Mouse (Mus musculus) stomach, embryonic 14.5 days (tissue): ENCODE data around the gene Cryba4. TPM values are rescaled to one million over a fixed set of nuclear protein-coding genes. Genes with fewer than 3 reads are reported as not detected.

Experiments
- ATAC-seq: fragments of 200-750 bp; cut with Nextera tagmentation; 2 replicates; pipeline ENCODE4 v1.8.0; 2017; ENCODE audit warnings: low read depth, moderate TSS enrichment; ENCODE audit not compliant: insufficient number of reproducible peaks, insufficient read depth, low FRiP score
- H3K27ac ChIP-seq: fragments of 300-500 bp; sonication (generic); 2 replicates; pipeline ENCODE4 v1.5.1; 2014; ENCODE audit warnings: mild to moderate bottlenecking, low read length, moderate library complexity, mixed read lengths
- H3K27me3 ChIP-seq: fragments of 300-500 bp; sonication (generic); 2 replicates; pipeline ENCODE4 v1.6.1; 2014; ENCODE audit warnings: low read length, control low read depth, mixed read lengths; ENCODE audit not compliant: control insufficient read depth, insufficient read depth
- H3K36me3 ChIP-seq: fragments of 300-500 bp; sonication (generic); 2 replicates; pipeline ENCODE4 v1.6.1; 2014; ENCODE audit warnings: mild to moderate bottlenecking, control low read depth, low read length, moderate library complexity, mixed read lengths; ENCODE audit not compliant: control insufficient read depth, insufficient read depth
- H3K4me1 ChIP-seq: fragments of 300-500 bp; sonication (generic); 2 replicates; pipeline ENCODE4 v1.6.1; 2014; ENCODE audit warnings: low read length, control low read depth, mixed read lengths; ENCODE audit not compliant: control insufficient read depth, insufficient read depth
- H3K4me2 ChIP-seq: fragments of 300-500 bp; sonication (generic); replicated peaks from 2 replicates; pipeline ENCODE4 v1.6.1; 2014; ENCODE audit warnings: low read depth, low read length, control low read depth
- H3K4me3 ChIP-seq: fragments of 300-500 bp; sonication (generic); 2 replicates; pipeline ENCODE4 v1.5.1; 2014; ENCODE audit warnings: low read depth, low read length, control low read depth
- H3K9ac ChIP-seq: fragments of 300-500 bp; sonication (generic); replicated peaks from 2 replicates; pipeline ENCODE4 v1.6.1; 2014; ENCODE audit warnings: low read depth, mild to moderate bottlenecking, control low read depth, low read length, moderate library complexity, mixed read lengths
- H3K9me3 ChIP-seq: fragments of 300-500 bp; sonication (generic); 2 replicates; pipeline ENCODE4 v1.6.1; 2016; ENCODE audit warnings: low read depth, low read length, control low read depth; ENCODE audit not compliant: control insufficient read depth
- WGBS: fragments of 180-500 bp; shearing (Covaris S2); extraction: QIAGEN DNeasy Blood & Tissue Kit; methylation state at CpG from one replicate; pipeline ENCODE4 v1.1.7; 2014; 5-methylcytosine and 5-hydroxymethylcytosine counted together
- polyA plus RNA-seq: library from polyadenylated mRNA; unstranded; fragments of >200 nt; fragmentation: Nextera tagmentation; extraction: Ambion mirVana; gene quantifications from 2 replicates; pipeline ENCODE4 v1.2.1, GENCODE M21; 2014

Cryba4 gene
- polyA plus RNA-seq, 1 experiment from 2014 or later = 2.6 TPM

GRCm38 (mm10) chr5:112228240-112229076 is 23.9 kb downstream of the Cryba4 start:
- ATAC-seq = peak; percentile 46
- H3K4me1 ChIP-seq = peaks cover 8% of the 10 kb centered on the region; the same call in 1 of the 2 replicates
- peak overlapping the region; percentile 28; the same call in 1 of the 2 replicates for H3K27ac ChIP-seq
- peak overlapping the region; percentile 31 for H3K4me3 ChIP-seq
- 1% methylated on average over 57 of the region's 57 CpGs for WGBS
- H3K4me2 ChIP-seq = peak overlapping the region; percentile 55
- H3K27me3 ChIP-seq = peaks cover 34% of the 10 kb centered on the region
- no peaks in the 10 kb centered on the region for H3K36me3 ChIP-seq
- no peaks in the 10 kb centered on the region for H3K9me3 ChIP-seq
- H3K9ac ChIP-seq = no peak overlapping the region

- peak overlapping the region; percentile 31 for H3K4me3 ChIP-seq
- WGBS = 3% methylated on average over 13 of the region's 13 CpGs
- peaks cover 8% of the 10 kb centered on the region; the same call in 1 of the 2 replicates for H3K4me1 ChIP-seq
- no peaks in the 10 kb centered on the region for H3K9me3 ChIP-seq
- H3K27ac ChIP-seq = no peak overlapping the region; the same call in 1 of the 2 replicates
- ATAC-seq = no peak
- peak overlapping the region; percentile 55 for H3K4me2 ChIP-seq
- H3K27me3 ChIP-seq = peaks cover 34% of the 10 kb centered on the region
- H3K36me3 ChIP-seq = no peaks in the 10 kb centered on the region
- H3K9ac ChIP-seq = no peak overlapping the region
Measured at GRCm38 (mm10) chr5:112227898-112228239, 24.4 kb downstream of the Cryba4 start.

DNA sequence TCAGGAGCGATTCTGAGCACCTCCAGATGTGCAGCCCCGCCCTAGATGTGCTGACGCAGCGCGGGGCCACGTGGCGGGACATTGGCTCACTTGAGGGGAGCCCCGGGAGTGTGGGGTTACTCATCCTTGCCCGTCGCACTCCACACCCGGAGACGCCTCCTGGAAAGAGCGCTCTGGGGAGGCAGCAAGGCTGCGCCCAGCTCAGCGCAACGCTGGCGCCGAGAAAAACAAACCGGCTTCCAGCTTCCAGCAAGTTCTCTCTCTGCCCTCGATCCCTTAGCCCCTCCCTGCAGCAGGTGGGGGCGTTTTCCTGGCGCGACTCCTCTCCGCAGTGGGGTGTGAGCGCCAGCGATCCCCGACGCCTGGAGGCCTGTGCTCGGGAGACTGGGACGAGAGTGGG is 25.0 kb downstream of the Cryba4 start:
- Histone ChIP-seq H3K27me3 (peaks cover 34% of the 10 kb centered on the region), H3K9me3 (no peaks in the 10 kb centered on the region), H3K27ac (no peak overlapping the region), H3K9ac (0 out of 2 replicates have a peak overlapping the region, but pooled peaks have one; percentile 25), H3K4me1 (peaks cover 8% of the 10 kb centered on the region; the same call in 1 of the 2 replicates), H3K4me2 (peak overlapping the region; percentile 55), H3K4me3 (peak overlapping the region; percentile 31), H3K36me3 (no peaks in the 10 kb centered on the region)
- 0 out of 2 replicates have a peak, but pooled peaks have one; percentile 30 for ATAC-seq
- 1% methylated on average over 30 of the region's 30 CpGs for WGBS

- Histone ChIP-seq H3K27me3 (peaks cover 34% of the 10 kb centered on the region), H3K4me3 (no peak overlapping the region), H3K9ac (no peak overlapping the region), H3K4me1 (peaks cover 8% of the 10 kb centered on the region; the same call in 1 of the 2 replicates), H3K4me2 (no peak overlapping the region), H3K36me3 (no peaks in the 10 kb centered on the region), H3K27ac (no peak overlapping the region), H3K9me3 (no peaks in the 10 kb centered on the region)
- 70% methylated on average over 6 of the region's 6 CpGs for WGBS
- ATAC-seq = no peak
Measured at GRCm38 (mm10) chr5:112225591-112225990, 26.7 kb downstream of the Cryba4 start.

DNA sequence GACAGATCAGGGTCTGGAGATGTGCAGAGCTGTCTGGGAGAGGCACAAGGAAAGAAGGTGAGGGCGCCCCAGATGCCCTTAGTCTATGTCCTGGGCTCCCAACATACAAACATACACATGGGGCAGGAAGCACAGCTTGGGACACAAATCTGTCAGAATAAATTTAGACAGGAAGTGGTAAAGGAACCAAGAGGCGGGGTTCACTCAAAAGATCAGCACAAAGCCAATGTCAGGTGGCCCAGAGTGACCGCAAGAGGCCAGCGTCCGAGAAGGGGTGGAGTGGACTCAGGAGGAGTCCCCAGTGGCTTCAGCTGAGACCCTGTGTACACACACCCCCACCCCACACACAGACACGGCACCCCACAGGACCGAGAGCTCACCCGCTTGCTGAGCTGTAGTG is 32.1 kb downstream of the Cryba4 start:
- H3K9me3 ChIP-seq = no peaks in the 10 kb centered on the region
- ATAC-seq = no peak
- H3K9ac ChIP-seq = no peak overlapping the region
- no peak overlapping the region for H3K27ac ChIP-seq
- H3K27me3 ChIP-seq = no peaks in the 10 kb centered on the region
- H3K4me2 ChIP-seq = no peak overlapping the region
- 0 out of 2 replicates have a peak, but pooled peaks cover 7% of the 10 kb centered on the region for H3K4me1 ChIP-seq
- H3K4me3 ChIP-seq = no peak overlapping the region
- WGBS = 77% methylated on average over 8 of the region's 8 CpGs
- no peaks in the 10 kb centered on the region for H3K36me3 ChIP-seq

- no peak overlapping the region for H3K4me2 ChIP-seq
- ATAC-seq = no peak
- 25% methylated on average over 1 of the region's 1 CpGs for WGBS
- H3K9me3 ChIP-seq = no peaks in the 10 kb centered on the region
- H3K4me1 ChIP-seq = 0 out of 2 replicates have a peak, but pooled peaks cover 7% of the 10 kb centered on the region
- no peak overlapping the region for H3K4me3 ChIP-seq
- no peaks in the 10 kb centered on the region for H3K27me3 ChIP-seq
- no peak overlapping the region for H3K9ac ChIP-seq
- H3K36me3 ChIP-seq = no peaks in the 10 kb centered on the region
- H3K27ac ChIP-seq = no peak overlapping the region
Measured at GRCm38 (mm10) chr5:112219398-112219797, 32.9 kb downstream of the Cryba4 start.

DNA sequence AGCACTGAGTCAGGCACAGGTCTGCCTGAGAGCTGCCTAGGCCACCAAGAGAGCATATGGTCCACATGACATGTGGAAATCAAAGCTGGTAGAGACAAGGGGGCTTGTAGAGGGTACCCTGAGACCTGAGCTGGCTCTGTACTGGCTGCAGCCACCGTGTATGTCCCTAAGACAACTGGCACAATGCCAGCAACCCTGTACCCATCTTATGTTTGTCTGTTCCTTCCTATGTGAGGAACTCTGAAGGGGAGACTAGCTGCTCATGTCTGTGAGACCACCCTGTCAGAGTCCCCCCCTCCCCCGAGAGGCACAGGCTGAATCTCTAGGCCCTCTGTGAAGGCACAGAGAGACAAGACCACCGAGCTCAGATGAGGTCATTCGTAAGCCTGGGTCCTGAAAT is 33.6 kb downstream of the Cryba4 start:
- Histone ChIP-seq H3K9ac (no peak overlapping the region), H3K9me3 (no peaks in the 10 kb centered on the region), H3K27me3 (no peaks in the 10 kb centered on the region), H3K27ac (no peak overlapping the region), H3K4me3 (no peak overlapping the region), H3K36me3 (no peaks in the 10 kb centered on the region), H3K4me1 (0 out of 2 replicates have a peak, but pooled peaks cover 7% of the 10 kb centered on the region), H3K4me2 (no peak overlapping the region)
- 67% methylated on average over 4 of the region's 4 CpGs for WGBS
- no peak for ATAC-seq

GRCm38 (mm10) chr5:112217031-112217430 is 35.3 kb downstream of the Cryba4 start:
- ATAC-seq = no peak
- Histone ChIP-seq H3K36me3 (no peaks in the 10 kb centered on the region), H3K4me1 (0 out of 2 replicates have a peak, but pooled peaks cover 7% of the 10 kb centered on the region), H3K4me3 (no peak overlapping the region), H3K4me2 (no peak overlapping the region), H3K9ac (no peak overlapping the region), H3K9me3 (no peaks in the 10 kb centered on the region), H3K27me3 (no peaks in the 10 kb centered on the region), H3K27ac (no peak overlapping the region)
- 49% methylated on average over 22 of the region's 22 CpGs for WGBS
